Mouse (Mus musculus) lung, postnatal 0 days (tissue): ENCODE data around the gene Mcoln1.

Experiments
- CTCF ChIP-seq: IDR thresholded peaks from 2 replicates; pipeline ENCODE4 v1.5.1; 2016; ENCODE audit warnings: antibody characterized with exemption, mild to moderate bottlenecking
- EP300 ChIP-seq: IDR thresholded peaks from 2 replicates; pipeline ENCODE4 v1.6.1; 2016; ENCODE audit warnings: antibody characterized with exemption, mild to moderate bottlenecking, control low read depth

GRCm38 (mm10) chr8:3522007-3522697 lies 21.9 kb downstream of the Mcoln1 start:
- TF ChIP-seq CTCF = no peak
- TF ChIP-seq EP300 = no peak
